Mouse (Mus musculus): ENCODE data around the gene Psmb3. TPM values are rescaled to one million over a fixed set of nuclear protein-coding genes. Genes with fewer than 3 reads are reported as not detected.

Gene Psmb3
- total and polyA plus RNA-seq, 3 experiments: 648 to 914 TPM; not detected in 1

DNA sequence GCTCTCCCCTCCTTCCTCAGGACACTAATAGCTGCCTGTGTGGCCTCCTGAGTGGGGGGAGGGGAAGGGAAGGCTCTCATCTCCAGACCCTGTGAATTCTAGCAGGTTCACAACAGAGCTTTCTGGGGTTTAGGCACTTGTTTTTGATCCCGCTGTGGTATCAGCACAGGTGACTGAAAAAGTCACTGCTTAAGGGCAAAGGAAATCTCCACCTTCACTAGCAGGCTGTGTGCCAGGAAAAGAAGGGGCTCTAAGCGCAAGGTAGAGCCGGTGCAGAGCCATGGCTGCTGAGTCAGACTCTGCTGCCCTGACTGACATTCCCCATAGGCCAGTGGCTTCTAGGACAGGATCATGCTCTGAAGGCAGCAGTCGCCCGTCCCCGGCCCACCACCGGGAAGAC is 25.5 kb downstream of the Psmb3 start:
- no peak for TF ChIP-seq ELF1 (IDR thresholded peaks at IDR 0.05; ENCODE audit: low read depth, low read length)
- no peak for TF ChIP-seq UBTF (IDR thresholded peaks at IDR 0.05; ENCODE audit: borderline replicate concordance, insufficient read depth, low read depth, low read length)
- no peak for TF ChIP-seq POLR2AphosphoS2 (IDR thresholded peaks at IDR 0.05; ENCODE audit: low read length)
- TF ChIP-seq NELFE (IDR thresholded peaks at IDR 0.05; ENCODE audit: low read depth, low read length): no peak
- no peak for TF ChIP-seq CHD2 (IDR thresholded peaks at IDR 0.05; ENCODE audit: low read length)
- no peak for TF ChIP-seq MYB (IDR thresholded peaks at IDR 0.05; ENCODE audit: low read depth, low read length)
- no peak for TF ChIP-seq RAD21 (IDR thresholded peaks at IDR 0.05; ENCODE audit: low read depth, low read length)
- no peak overlapping the region for H3K9ac ChIP-seq (ENCODE audit: control insufficient read depth, low read depth, low read length, poor library complexity, severe bottlenecking)
- no peak for DNase-seq (ENCODE audit: low read depth, low spot score)
- H3K9me3 ChIP-seq (replicated peaks; ENCODE audit: insufficient read depth, low read length): no peaks in the 10 kb centered on the region
- no peaks in the 10 kb centered on the region for H3K27me3 ChIP-seq (ENCODE audit: control insufficient read depth in 1 of 2, insufficient read depth in 2 of 2, low read length in 2 of 2)
- H3K4me1 ChIP-seq (ENCODE audit: control insufficient read depth in 1 of 2, insufficient read depth in 2 of 2, low read length in 2 of 2): no peaks in the 10 kb centered on the region
- no peak overlapping the region for H3K4me3 ChIP-seq (ENCODE audit: control insufficient read depth in 1 of 2, insufficient read depth in 1 of 2, low read depth in 2 of 2, low read length in 2 of 2)
- no peak overlapping the region for H3K27ac ChIP-seq (ENCODE audit: control insufficient read depth, low read depth, low read length)
- H3K36me3 ChIP-seq (ENCODE audit: control insufficient read depth in 1 of 2, insufficient read depth in 2 of 2, low read length in 2 of 2): peaks cover 0 to 14% of the 10 kb centered on the region in 2 experiments; a peak in 2 of 4 replicates
- peaks cover 1% of the 10 kb centered on the region; the same call in 1 of the 2 replicates for H3K79me2 ChIP-seq (ENCODE audit: control insufficient read depth, insufficient read depth, low read length, poor library complexity)

DNA sequence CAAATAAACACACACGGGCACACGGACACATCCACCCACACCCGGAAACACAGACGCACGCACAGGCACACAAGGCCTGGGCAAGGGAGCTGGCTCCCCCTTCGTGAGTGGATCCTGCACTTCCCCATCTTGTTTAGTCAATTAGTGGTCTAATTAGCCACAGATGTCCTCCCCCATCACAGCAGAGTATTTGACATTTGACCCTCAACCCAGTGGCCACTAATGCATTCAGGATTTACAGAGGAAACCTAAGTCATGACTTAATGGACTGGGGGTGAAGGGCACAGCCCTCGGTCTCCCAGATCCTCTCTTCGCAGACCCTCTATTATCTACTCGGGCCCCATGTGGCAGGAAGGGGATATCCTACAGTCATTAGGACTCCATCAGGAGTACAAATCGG is 30.5 kb downstream of the Psmb3 start:
- Histone ChIP-seq H3K27me3 (ENCODE audit: control insufficient read depth in 1 of 2, insufficient read depth in 2 of 2, low read length in 2 of 2) (no peaks in the 10 kb centered on the region), H3K4me1 (ENCODE audit: control insufficient read depth in 1 of 2, insufficient read depth in 2 of 2, low read length in 2 of 2) (no peaks in the 10 kb centered on the region), H3K9me3 (replicated peaks; ENCODE audit: insufficient read depth, low read length) (no peaks in the 10 kb centered on the region), H3K79me2 (ENCODE audit: control insufficient read depth, insufficient read depth, low read length, poor library complexity) (peaks cover 11% of the 10 kb centered on the region), H3K4me3 (ENCODE audit: control insufficient read depth in 1 of 2, insufficient read depth in 1 of 2, low read depth in 2 of 2, low read length in 2 of 2) (no peak overlapping the region), H3K9ac (ENCODE audit: control insufficient read depth, low read depth, low read length, poor library complexity, severe bottlenecking) (no peak overlapping the region), H3K27ac (ENCODE audit: control insufficient read depth, low read depth, low read length) (no peak overlapping the region), H3K36me3 (ENCODE audit: control insufficient read depth in 1 of 2, insufficient read depth in 2 of 2, low read length in 2 of 2) (peaks cover 0 to 7% of the 10 kb centered on the region in 2 experiments; a peak in 2 of 4 replicates)
- DNase-seq (ENCODE audit: low read depth, low spot score): no peak
- TF ChIP-seq EP300 (IDR thresholded peaks at IDR 0.05; ENCODE audit: low read depth in 1 of 2, low read length in 2 of 2) (no peak), KAT2A (conservative IDR thresholded peaks at IDR 0.05; ENCODE audit: low read depth, low read length) (no peak), NRF1 (IDR thresholded peaks at IDR 0.05; ENCODE audit: insufficient read depth, low read depth, low read length, poor library complexity, severe bottlenecking) (no peak), SMC3 (IDR thresholded peaks at IDR 0.05; ENCODE audit: low read depth, low read length) (no peak), NELFE (IDR thresholded peaks at IDR 0.05; ENCODE audit: low read depth, low read length) (no peak), BHLHE40 (IDR thresholded peaks at IDR 0.05; ENCODE audit: borderline replicate concordance, low read depth, low read length) (no peak), CHD1 (IDR thresholded peaks at IDR 0.05; ENCODE audit: low read depth, low read length) (no peak), ETS1 (IDR thresholded peaks at IDR 0.05; ENCODE audit: low read depth, low read length) (no peak), ZMIZ1 (IDR thresholded peaks at IDR 0.05; ENCODE audit: low read depth, low read length) (no peak), RCOR1 (IDR thresholded peaks at IDR 0.05; ENCODE audit: low read depth, low read length) (no peak), ELF1 (IDR thresholded peaks at IDR 0.05; ENCODE audit: low read depth, low read length) (no peak), ZNF384 (IDR thresholded peaks at IDR 0.05; ENCODE audit: low read depth, low read length) (no peak), MXI1 (IDR thresholded peaks at IDR 0.05; ENCODE audit: low read depth, low read length) (no peak), MAZ (IDR thresholded peaks at IDR 0.05; ENCODE audit: low read depth, low read length) (no peak), USF2 (IDR thresholded peaks at IDR 0.05; ENCODE audit: borderline replicate concordance in 1 of 2, insufficient read depth in 1 of 2, low read depth in 1 of 2, low read length in 2 of 2) (no peak), MYC (IDR thresholded peaks at IDR 0.05; ENCODE audit: low read depth, low read length) (no peak), MYB (IDR thresholded peaks at IDR 0.05; ENCODE audit: low read depth, low read length) (no peak)

All from MEL (cell line).